Mouse (Mus musculus) layer of hippocampus, adult 9-10 months (tissue): ENCODE results near the gene Vmn2r54.
"Not testable (repeated sequence)": the region's sequence is repeated elsewhere in the genome, so short reads cannot be mapped to it uniquely, and the experiment has no call there.

Experiments
- DNase-seq: peaks from one replicate; pipeline ENCODE4 v3.0.0; 2022; ENCODE audit warnings: low spot score

Vmn2r54 gene

DNA sequence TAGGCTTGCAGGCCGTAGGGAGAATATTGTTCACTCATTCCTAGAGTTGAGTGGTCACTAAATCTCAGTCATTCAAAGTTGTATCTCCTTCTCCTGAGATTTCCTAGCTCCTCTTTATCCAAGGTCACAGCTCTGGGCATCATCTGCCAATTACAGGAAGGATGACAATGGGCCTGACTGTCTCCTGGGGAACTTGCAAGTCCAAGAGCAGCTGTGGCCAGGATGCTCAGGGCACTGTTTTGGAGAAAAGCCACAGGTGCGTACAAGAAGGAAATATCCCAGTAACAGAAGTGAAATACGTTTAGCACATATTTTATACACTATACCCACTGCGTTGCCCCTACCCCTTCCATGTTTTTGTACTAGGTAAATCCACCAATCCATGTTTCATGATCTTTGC is at the start of gene Vmn2r54:
Vmn2r54 (minus strand) TSS at position 101 of the 400 bp plus-strand sequence.
- DNase-seq = not testable (repeated sequence)

DNA sequence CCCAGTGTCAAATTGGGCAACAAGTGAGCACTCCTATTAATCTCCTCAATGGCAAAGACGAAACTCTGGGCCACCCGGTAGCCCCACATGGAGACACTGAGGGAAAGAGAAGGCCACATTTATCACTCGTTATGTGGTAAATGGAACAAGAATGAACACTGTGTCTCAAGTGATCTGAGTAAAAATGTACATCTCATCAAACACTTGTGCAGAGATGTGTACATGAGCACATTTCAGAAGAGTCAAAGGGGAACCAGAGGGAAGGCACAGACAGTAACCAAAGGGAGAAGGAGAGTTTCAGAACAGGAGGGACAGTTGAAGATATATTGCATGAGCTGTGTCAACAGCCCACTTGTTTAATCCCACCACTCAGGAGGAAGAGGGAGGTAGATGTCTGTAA is 44.8 kb upstream of the Vmn2r54 start, which contains the start of gene Vmn2r55:
Vmn2r55 (minus strand) TSS at position 101 of the 400 bp plus-strand sequence.
- not testable (repeated sequence) for DNase-seq

DNA sequence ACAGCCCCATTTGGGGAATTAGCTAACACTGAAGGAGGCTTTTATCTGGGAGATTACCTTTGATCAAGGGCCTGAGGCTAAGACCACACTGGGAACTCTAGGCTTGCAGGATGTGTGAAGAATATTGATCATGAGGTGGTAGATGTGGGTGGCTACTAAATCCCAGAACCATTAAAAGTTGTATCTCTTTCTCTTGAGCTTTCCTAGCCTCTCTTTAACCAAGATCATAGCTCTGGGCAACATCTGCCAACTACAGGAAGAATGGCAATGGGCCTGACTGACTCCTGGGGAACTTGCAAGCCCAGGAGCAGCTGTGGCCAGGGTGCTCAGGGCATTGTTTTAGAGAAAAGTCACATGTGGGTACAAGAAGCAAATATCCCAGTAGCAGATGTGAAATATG is 31.4 kb downstream of the Vmn2r54 start, which contains the start of gene Vmn2r53:
Vmn2r53 (minus strand) TSS at position 101 of the 400 bp plus-strand sequence.
- DNase-seq = no peak
